Mouse (Mus musculus) E14TG2a.4 (cell line): ENCODE data around the gene Mtap.

Source experiments
- H3K27me3 ChIP-seq: 2 replicates; pipeline ENCODE4 v1.6.1; 2014; ENCODE audit warnings: low read length, control low read depth; ENCODE audit not compliant: insufficient read depth
- H3K36me3 ChIP-seq: 2 replicates; pipeline ENCODE4 v1.6.1; 2014; ENCODE audit warnings: low read length, control low read depth; ENCODE audit not compliant: insufficient read depth
- H3K4me1 ChIP-seq: replicated peaks from 2 replicates; pipeline ENCODE4 v1.6.1; 2014; ENCODE audit warnings: low read depth, low read length, control low read depth
- H3K4me3 ChIP-seq: replicated peaks from 2 replicates; pipeline ENCODE4 v1.5.1; 2014; ENCODE audit warnings: mild to moderate bottlenecking, low read length
- H3K9me3 ChIP-seq: 2 replicates; pipeline ENCODE4 v1.6.1; 2014; ENCODE audit warnings: low read length, control low read depth
- CTCF ChIP-seq: conservative IDR thresholded peaks from 2 replicates; pipeline ENCODE4 v1.5.1; 2014; ENCODE audit warnings: low read length
- NANOG ChIP-seq: IDR thresholded peaks from 2 replicates; pipeline ENCODE4 v1.6.1; 2014; ENCODE audit warnings: borderline replicate concordance, low read length, mixed read lengths
- POU5F1 ChIP-seq: IDR thresholded peaks from 2 replicates; pipeline ENCODE4 v1.6.1; 2014; ENCODE audit warnings: low read length, borderline replicate concordance

Mtap gene

GRCm38 (mm10) chr4:89170931-89171330 lies 34.0 kb downstream of the Mtap start:
- Histone ChIP-seq H3K4me1 (peaks cover 8% of the 10 kb centered on the region; the same call in 1 of the 2 replicates), H3K4me3 (no peak overlapping the region), H3K9me3 (peaks cover 17% of the 10 kb centered on the region), H3K27me3 (no peaks in the 10 kb centered on the region), H3K36me3 (peaks cover 76% of the 10 kb centered on the region)
- TF ChIP-seq POU5F1 (no peak), CTCF (no peak), NANOG (no peak)

GRCm38 (mm10) chr4:89172873-89173605 lies 36.1 kb downstream of the Mtap start:
- no peak for TF ChIP-seq POU5F1
- TF ChIP-seq NANOG = no peak
- no peak for TF ChIP-seq CTCF
- Histone ChIP-seq H3K4me3 (no peak overlapping the region), H3K27me3 (no peaks in the 10 kb centered on the region), H3K36me3 (peaks cover 75% of the 10 kb centered on the region), H3K4me1 (peaks cover 8% of the 10 kb centered on the region; the same call in 1 of the 2 replicates), H3K9me3 (peaks cover 33% of the 10 kb centered on the region)

DNA sequence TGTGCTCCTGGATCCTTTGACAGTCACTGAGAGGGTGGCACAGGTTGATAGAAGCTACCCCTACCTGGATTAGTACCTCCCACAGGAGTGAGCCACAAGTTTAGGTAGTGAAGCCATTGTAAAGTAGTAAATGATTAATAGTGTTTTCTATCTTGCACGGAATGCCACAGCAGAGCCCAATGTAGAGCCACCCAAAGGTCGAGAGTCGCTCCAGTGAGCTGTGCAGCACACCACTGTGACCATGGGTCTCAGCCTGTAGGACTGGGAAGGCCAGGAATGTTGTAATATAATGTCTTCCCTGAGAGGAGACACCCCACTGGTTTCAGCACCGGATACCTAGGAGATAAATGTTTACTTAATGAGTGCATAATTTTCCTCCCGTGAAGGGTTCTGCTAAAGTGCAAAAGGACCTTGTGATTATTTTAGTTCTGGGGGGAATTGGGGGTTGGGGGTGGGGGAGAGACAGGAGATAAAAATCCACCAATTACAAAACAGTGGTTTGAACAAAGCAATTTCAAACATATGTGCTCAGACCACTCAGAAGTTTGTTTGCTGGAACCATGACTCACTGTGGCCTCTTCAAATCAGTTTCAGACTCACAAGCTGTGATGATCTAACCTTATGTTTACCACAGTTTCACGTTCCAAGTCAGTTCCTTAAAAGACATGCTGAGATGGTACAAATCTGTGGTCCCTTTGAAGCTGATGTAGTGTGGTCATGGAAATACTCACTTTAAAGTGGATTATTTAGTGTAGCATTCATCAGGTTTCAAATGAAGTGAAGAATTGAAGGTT lies 40.8 kb downstream of the Mtap start:
- H3K36me3 ChIP-seq = peaks cover 92% of the 10 kb centered on the region
- H3K9me3 ChIP-seq = peaks cover 75% of the 10 kb centered on the region
- no peak overlapping the region for H3K4me3 ChIP-seq
- H3K4me1 ChIP-seq = 0 out of 2 replicates have a peak, but pooled peaks cover 4% of the 10 kb centered on the region
- TF ChIP-seq NANOG (no peak), POU5F1 (no peak), CTCF (no peak)
- no peaks in the 10 kb centered on the region for H3K27me3 ChIP-seq

DNA sequence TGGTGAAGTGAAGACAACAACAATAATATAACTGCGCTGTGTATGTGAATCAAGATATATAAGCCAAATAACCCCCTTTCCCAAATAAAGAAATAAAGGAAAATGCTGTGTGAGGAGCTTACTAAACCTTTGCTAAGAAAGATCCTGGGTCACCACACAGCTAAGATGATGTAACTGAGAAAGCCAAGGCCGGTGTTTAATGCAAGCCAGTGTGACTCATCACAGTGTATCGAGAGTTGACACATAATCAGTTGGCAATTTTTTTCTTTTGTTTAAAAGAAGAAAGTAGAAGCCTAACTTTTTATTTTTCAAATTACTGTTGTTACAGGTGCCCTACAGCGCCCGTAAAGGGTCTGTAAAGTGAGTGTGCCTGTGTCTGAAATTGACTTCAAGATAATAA lies 43.2 kb downstream of the Mtap start:
- H3K9me3 ChIP-seq = peaks cover 82% of the 10 kb centered on the region

DNA sequence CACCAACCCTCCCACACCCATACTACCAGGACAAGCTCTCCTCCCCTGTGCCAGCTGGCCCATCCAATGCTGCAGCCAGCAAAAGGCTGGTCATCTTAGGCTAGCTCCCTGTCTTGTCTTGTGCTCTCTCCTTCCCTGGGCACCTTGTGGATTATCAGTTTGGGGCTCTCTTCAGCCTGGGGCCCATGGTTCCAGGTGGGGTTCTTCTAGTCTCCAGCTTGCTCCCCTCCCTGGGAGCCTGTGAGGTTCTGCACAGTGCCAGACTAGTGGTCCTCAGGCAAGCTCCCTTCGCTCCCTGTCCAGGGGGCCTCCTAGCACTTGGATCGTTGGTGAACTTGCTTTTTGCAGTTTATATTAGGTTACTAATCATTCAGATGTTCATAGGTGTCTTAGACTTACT lies 44.7 kb downstream of the Mtap start:
- H3K36me3 ChIP-seq = peaks cover 55% of the 10 kb centered on the region
- TF ChIP-seq POU5F1 (no peak), NANOG (no peak), CTCF (no peak)
- no peak overlapping the region for H3K4me3 ChIP-seq
- peaks cover 76% of the 10 kb centered on the region for H3K9me3 ChIP-seq
- H3K4me1 ChIP-seq = 0 out of 2 replicates have a peak, but pooled peaks cover 4% of the 10 kb centered on the region
- no peaks in the 10 kb centered on the region for H3K27me3 ChIP-seq

More for the DNA sequence above, 43.2 kb downstream of the Mtap start:
- no peak overlapping the region for H3K4me3 ChIP-seq
- no peaks in the 10 kb centered on the region for H3K27me3 ChIP-seq
- H3K36me3 ChIP-seq = peaks cover 70% of the 10 kb centered on the region
- TF ChIP-seq POU5F1 (no peak), CTCF (no peak), NANOG (no peak)
- 0 out of 2 replicates have a peak, but pooled peaks cover 4% of the 10 kb centered on the region for H3K4me1 ChIP-seq

DNA sequence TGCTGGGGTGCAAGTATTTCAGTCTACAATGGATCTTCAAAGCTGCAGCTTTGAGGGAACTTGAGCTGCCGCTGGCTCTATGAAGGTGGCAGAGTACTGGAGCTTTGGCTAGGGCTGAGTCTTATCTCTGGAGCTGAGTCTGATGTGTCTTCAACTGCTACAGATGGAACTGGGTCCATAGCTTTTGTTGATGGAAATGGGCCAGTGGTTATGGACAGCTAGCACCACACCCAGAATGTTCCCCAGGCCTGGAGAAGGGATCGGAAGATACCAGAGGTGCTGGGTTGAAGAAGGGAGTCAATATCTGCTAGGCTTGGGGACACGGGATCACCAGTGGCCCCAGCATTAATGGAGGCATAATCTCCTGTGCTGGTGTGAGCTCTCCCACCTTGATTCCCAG lies 45.6 kb downstream of the Mtap start:
- Histone ChIP-seq H3K27me3 (no peaks in the 10 kb centered on the region), H3K4me3 (no peak overlapping the region), H3K4me1 (0 out of 2 replicates have a peak, but pooled peaks cover 4% of the 10 kb centered on the region), H3K36me3 (peaks cover 46% of the 10 kb centered on the region), H3K9me3 (peaks cover 69% of the 10 kb centered on the region)
- TF ChIP-seq NANOG (no peak), POU5F1 (no peak), CTCF (no peak)

GRCm38 (mm10) chr4:89195481-89195880 lies 58.6 kb downstream of the Mtap start:
- H3K36me3 ChIP-seq = 0 out of 2 replicates have a peak, but pooled peaks cover 3% of the 10 kb centered on the region
- no peak for TF ChIP-seq NANOG
- TF ChIP-seq POU5F1 = no peak
- no peak overlapping the region for H3K4me3 ChIP-seq
- H3K4me1 ChIP-seq = no peaks in the 10 kb centered on the region
- H3K9me3 ChIP-seq = peaks cover 37% of the 10 kb centered on the region
- H3K27me3 ChIP-seq = no peaks in the 10 kb centered on the region

DNA sequence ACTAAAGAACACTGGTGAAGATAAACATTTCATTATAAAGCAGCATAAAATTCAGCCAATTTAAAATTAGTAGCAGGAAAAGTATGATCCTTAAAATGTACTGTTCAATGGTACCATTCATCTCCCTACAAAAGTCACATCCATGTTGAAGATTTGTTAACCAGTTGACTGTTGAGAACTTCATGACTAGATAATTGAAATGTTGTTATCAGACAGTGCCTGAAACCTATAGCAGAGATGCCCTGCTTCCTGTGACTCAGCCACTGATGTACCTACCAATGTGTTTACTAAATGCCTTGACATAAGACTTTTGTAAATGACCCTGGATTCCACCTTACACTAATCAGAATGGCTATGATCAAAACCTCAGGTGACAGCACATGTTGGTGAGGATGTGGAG lies 60.2 kb downstream of the Mtap start:
- TF ChIP-seq CTCF = no peak
- TF ChIP-seq NANOG = no peak
- TF ChIP-seq POU5F1 = no peak
- Histone ChIP-seq H3K4me3 (no peak overlapping the region), H3K27me3 (no peaks in the 10 kb centered on the region), H3K36me3 (0 out of 2 replicates have a peak, but pooled peaks cover 3% of the 10 kb centered on the region), H3K4me1 (no peaks in the 10 kb centered on the region), H3K9me3 (peaks cover 35% of the 10 kb centered on the region)
